Mouse (Mus musculus): ENCODE data around the gene 1700018G05Rik. TPM values are rescaled to one million over a fixed set of nuclear protein-coding genes. Genes with fewer than 3 reads are reported as not detected.
"Not testable (repeated sequence)": the region's sequence is repeated elsewhere in the genome, so short reads cannot be mapped to it uniquely, and the experiment has no call there.

1700018G05Rik gene
- total and polyA plus RNA-seq, 2 experiments: not detected

GRCm38 (mm10) chrX:102934395-102934764 lies 6.2 kb downstream of the 1700018G05Rik start:
- no peak overlapping the region for H3K4me3 ChIP-seq (ENCODE audit: insufficient read depth, low read depth, low read length)
- no peaks in the 10 kb centered on the region for H3K79me2 ChIP-seq (ENCODE audit: control insufficient read depth, insufficient read depth, low read length)
- no peaks in the 10 kb centered on the region for H3K4me1 ChIP-seq (ENCODE audit: control insufficient read depth, insufficient read depth, low read length)
- no peak overlapping the region for H3K27ac ChIP-seq (replicated peaks; ENCODE audit: insufficient read depth, low read depth, low read length)
- no peak for TF ChIP-seq CTCF (IDR thresholded peaks at IDR 0.05; ENCODE audit: low read depth, low read length)
- TF ChIP-seq POLR2A (IDR thresholded peaks at IDR 0.05; ENCODE audit: extremely low read depth, insufficient read depth, low read length): no peak
- H3K27me3 ChIP-seq (ENCODE audit: control insufficient read depth, insufficient read depth, low read length): no peaks in the 10 kb centered on the region; the same call in 1 of the 2 replicates
- H3K9ac ChIP-seq (ENCODE audit: low read depth, low read length): no peak overlapping the region
- WGBS: 55% methylated on average over 8 of the region's 8 CpGs
- DNase-seq (ENCODE audit: extremely low read depth, low read depth, low spot score): no peak
- no peaks in the 10 kb centered on the region for H3K36me3 ChIP-seq (ENCODE audit: control insufficient read depth, insufficient read depth, low read length)

DNA sequence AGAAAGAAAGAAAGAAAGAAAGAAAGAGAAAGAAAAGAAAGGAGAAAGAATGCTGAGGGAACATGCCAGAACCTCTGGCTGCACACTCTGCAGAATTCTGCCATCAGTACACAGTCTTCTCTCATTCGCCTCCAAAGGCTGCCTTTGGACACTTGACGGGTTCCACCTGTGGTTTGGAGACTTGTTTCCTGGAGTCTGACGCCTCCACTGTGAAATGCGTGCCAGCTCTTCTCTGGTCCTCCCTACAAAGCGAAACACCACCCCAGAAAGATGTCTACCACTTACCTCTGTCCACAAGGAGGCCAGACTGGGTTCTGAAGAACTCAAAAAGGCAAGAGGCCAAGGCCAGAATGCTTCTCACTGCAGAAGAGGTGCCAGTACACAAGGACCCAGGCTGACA lies 8.6 kb downstream of the 1700018G05Rik start:
- H3K36me3 ChIP-seq (ENCODE audit: control insufficient read depth, insufficient read depth, low read length): no peaks in the 10 kb centered on the region
- H3K27ac ChIP-seq (replicated peaks; ENCODE audit: insufficient read depth, low read depth, low read length): no peak overlapping the region
- 69% methylated on average over 5 of the region's 5 CpGs for WGBS
- H3K79me2 ChIP-seq (ENCODE audit: control insufficient read depth, insufficient read depth, low read length): no peaks in the 10 kb centered on the region
- H3K9ac ChIP-seq (ENCODE audit: low read depth, low read length): no peak overlapping the region
- no peaks in the 10 kb centered on the region; the same call in 1 of the 2 replicates for H3K27me3 ChIP-seq (ENCODE audit: control insufficient read depth, insufficient read depth, low read length)
- H3K4me1 ChIP-seq (ENCODE audit: control insufficient read depth, insufficient read depth, low read length): no peaks in the 10 kb centered on the region
- TF ChIP-seq CTCF (IDR thresholded peaks at IDR 0.05; ENCODE audit: low read depth, low read length): no peak
- H3K4me3 ChIP-seq (ENCODE audit: insufficient read depth, low read depth, low read length): no peak overlapping the region
- no peak for DNase-seq (ENCODE audit: extremely low read depth, low read depth, low spot score)

DNA sequence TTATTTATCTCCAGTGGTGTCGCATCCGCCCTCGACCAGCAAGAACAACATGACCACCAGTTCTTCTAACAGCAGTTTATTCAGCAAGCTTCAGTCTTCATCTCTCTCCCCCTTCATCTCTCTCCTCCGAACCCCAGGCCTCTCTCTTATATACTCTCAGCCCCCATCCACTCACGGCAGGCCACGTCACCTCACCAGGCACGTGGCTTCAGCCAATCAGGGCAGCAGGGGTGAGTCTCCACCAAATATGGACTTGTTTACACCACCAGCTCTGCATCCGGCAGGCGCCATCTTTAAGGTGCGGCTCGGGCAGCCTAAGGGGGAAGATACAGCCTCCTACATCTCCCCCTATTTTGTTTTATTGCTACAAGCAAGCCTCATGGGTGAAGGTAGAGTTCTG lies 22.0 kb downstream of the 1700018G05Rik start:
- 86% methylated on average over 11 of the region's 11 CpGs for whole genome bisulfite sequencing
- H3K27me3 ChIP-seq (ENCODE audit: control insufficient read depth, insufficient read depth, low read length); H3K79me2 ChIP-seq (ENCODE audit: control insufficient read depth, insufficient read depth, low read length); H3K27ac ChIP-seq (replicated peaks; ENCODE audit: insufficient read depth, low read depth, low read length); H3K4me1 ChIP-seq (ENCODE audit: control insufficient read depth, insufficient read depth, low read length); H3K4me3 ChIP-seq (ENCODE audit: insufficient read depth, low read depth, low read length); H3K9ac ChIP-seq (ENCODE audit: low read depth, low read length); DNase-seq (ENCODE audit: extremely low read depth, low read depth, low spot score); H3K36me3 ChIP-seq (ENCODE audit: control insufficient read depth, insufficient read depth, low read length): not testable (repeated sequence)

GRCm38 (mm10) chrX:102958917-102959316 lies 30.7 kb downstream of the 1700018G05Rik start:
- Histone ChIP-seq H3K9ac (ENCODE audit: low read depth, low read length) (no peak overlapping the region), H3K27ac (replicated peaks; ENCODE audit: insufficient read depth, low read depth, low read length) (no peak overlapping the region), H3K36me3 (ENCODE audit: control insufficient read depth, insufficient read depth, low read length) (no peaks in the 10 kb centered on the region), H3K4me3 (ENCODE audit: insufficient read depth, low read depth, low read length) (no peak overlapping the region), H3K4me1 (ENCODE audit: control insufficient read depth, insufficient read depth, low read length) (no peaks in the 10 kb centered on the region), H3K27me3 (ENCODE audit: control insufficient read depth, insufficient read depth, low read length) (no peaks in the 10 kb centered on the region), H3K79me2 (ENCODE audit: control insufficient read depth, insufficient read depth, low read length) (no peaks in the 10 kb centered on the region)
- WGBS: 20% methylated on average over 4 of the region's 4 CpGs
- TF ChIP-seq POLR2A (IDR thresholded peaks at IDR 0.05; ENCODE audit: extremely low read depth, insufficient read depth, low read length) (no peak), CTCF (IDR thresholded peaks at IDR 0.05; ENCODE audit: low read depth, low read length) (peak; percentile 16; the same call in 1 of the 2 replicates)
- peak; percentile 53 for DNase-seq (ENCODE audit: extremely low read depth, low read depth, low spot score)

DNA sequence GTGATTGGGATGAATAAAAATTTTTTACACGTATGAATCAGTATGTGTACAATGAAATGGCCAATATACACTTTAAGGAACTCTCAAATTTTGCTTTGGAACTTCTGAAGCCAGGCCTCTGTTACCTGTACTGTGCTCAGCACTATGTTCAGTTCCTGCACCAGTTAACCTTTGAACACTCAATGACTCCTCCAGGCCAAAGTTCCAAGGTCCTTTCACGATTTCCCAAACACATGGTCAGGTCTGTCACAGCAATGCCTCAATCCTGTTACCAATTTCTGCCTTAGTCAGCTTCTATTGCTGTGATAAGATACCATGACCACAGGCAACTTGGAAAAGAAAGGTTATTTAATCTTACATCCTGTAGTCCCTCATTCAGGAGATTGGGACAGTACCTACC lies 32.4 kb downstream of the 1700018G05Rik start:
- Histone ChIP-seq H3K4me3 (ENCODE audit: insufficient read depth, low read depth, low read length) (no peak overlapping the region), H3K27ac (replicated peaks; ENCODE audit: insufficient read depth, low read depth, low read length) (no peak overlapping the region; the same call in 1 of the 2 replicates), H3K79me2 (ENCODE audit: control insufficient read depth, insufficient read depth, low read length) (no peaks in the 10 kb centered on the region), H3K36me3 (ENCODE audit: control insufficient read depth, insufficient read depth, low read length) (no peaks in the 10 kb centered on the region), H3K4me1 (ENCODE audit: control insufficient read depth, insufficient read depth, low read length) (no peaks in the 10 kb centered on the region), H3K27me3 (ENCODE audit: control insufficient read depth, insufficient read depth, low read length) (no peaks in the 10 kb centered on the region), H3K9ac (ENCODE audit: low read depth, low read length) (no peak overlapping the region)
- TF ChIP-seq POLR2A (IDR thresholded peaks at IDR 0.05; ENCODE audit: extremely low read depth, insufficient read depth, low read length) (no peak), CTCF (IDR thresholded peaks at IDR 0.05; ENCODE audit: low read depth, low read length) (no peak)
- WGBS: 39% methylated on average over 2 of the region's 2 CpGs
- DNase-seq (ENCODE audit: extremely low read depth, low read depth, low spot score): peak; percentile 87

Other genes with a start within 250 kb of the 1700018G05Rik start
- not detected in 2 replicates for gene Gm3880, start 241.4 kb upstream of the 1700018G05Rik start, total RNA-seq (2014; rRNA removed)
- not detected in 2 replicates for gene Gm3880, start 241.4 kb upstream of the 1700018G05Rik start, polyA plus RNA-seq (2012; rRNA removed)
- gene Gm9112, start 220.7 kb upstream of the 1700018G05Rik start, total RNA-seq (2014; rRNA removed): not detected in 2 replicates
- gene Gm9112, start 220.7 kb upstream of the 1700018G05Rik start, polyA plus RNA-seq (2012; rRNA removed): not detected in 2 replicates
- not detected in 2 replicates for gene Dmrtc1b, start 220.5 kb upstream of the 1700018G05Rik start, total RNA-seq (2014; rRNA removed)
- gene Dmrtc1b, start 220.5 kb upstream of the 1700018G05Rik start, polyA plus RNA-seq (2012; rRNA removed): not detected in 2 replicates
- not detected in 2 replicates for gene Dmrtc1c1, start 125.4 kb upstream of the 1700018G05Rik start, total RNA-seq (2014; rRNA removed)
- not detected in 2 replicates for gene Dmrtc1c1, start 125.4 kb upstream of the 1700018G05Rik start, polyA plus RNA-seq (2012; rRNA removed)
- not detected in 2 replicates for gene Dmrtc1c2, start 73.8 kb upstream of the 1700018G05Rik start, total RNA-seq (2014; rRNA removed)
- gene Dmrtc1c2, start 73.8 kb upstream of the 1700018G05Rik start, polyA plus RNA-seq (2012; rRNA removed): not detected in 2 replicates
- gene 1700031F05Rik, start 60.4 kb upstream of the 1700018G05Rik start, total RNA-seq (2014; rRNA removed): not detected in 2 replicates
- gene 1700031F05Rik, start 60.4 kb upstream of the 1700018G05Rik start, polyA plus RNA-seq (2012; rRNA removed): not detected in 2 replicates
- gene Dmrtc1a, start 19.7 kb upstream of the 1700018G05Rik start, total RNA-seq (2014; rRNA removed): not detected in 2 replicates
- gene Dmrtc1a, start 19.7 kb upstream of the 1700018G05Rik start, polyA plus RNA-seq (2012; rRNA removed): not detected in 2 replicates
- gene 1700011M02Rik, start 19.5 kb upstream of the 1700018G05Rik start, total RNA-seq (2014; rRNA removed): not detected in 2 replicates
- gene 1700011M02Rik, start 19.5 kb upstream of the 1700018G05Rik start, polyA plus RNA-seq (2012; rRNA removed): not detected in 2 replicates

All from liver, adult 2 months (tissue).